Mouse (Mus musculus): Measurements from ENCODE around the gene Cfap45.

GRCm38 (mm10) chr1:172503111-172503997 lies 17.2 kb upstream of the Cfap45 start:
- TF ChIP-seq GATA1 (IDR thresholded peaks at IDR 0.05; ENCODE audit: borderline replicate concordance, low read length) (no peak), FLI1 (IDR thresholded peaks at IDR 0.05; ENCODE audit: low read length) (no peak)
